Comparison of ENCODE assay signal across 21 mouse cellular contexts in genomic region chr4:148691185-148691584, GRCm38 (mm10). TPM values are rescaled to one million over a fixed set of nuclear protein-coding genes. Genes with fewer than 3 reads are reported as not detected.
"Had no signal": no experiment of that assay in that cellular context is flagged by ENCODE, and none has a peak within 500 bp of the region (broad histone marks: within the 10 kb centered on the region; RNA-seq: fewer than 3 reads in every experiment).

No protein-coding gene starts in this region.

- H3K4me1 ChIP-seq: neural tube, embryonic 15.5 days had no signal

- H3K27ac ChIP-seq: neural tube, embryonic 12.5 days; neural tube, embryonic 13.5 days; neural tube, embryonic 15.5 days; stomach, embryonic 15.5 days; stomach, postnatal 0 days had no signal

- H3K4me3 ChIP-seq: neural tube, embryonic 12.5 days; neural tube, embryonic 13.5 days; neural tube, embryonic 15.5 days; stomach, embryonic 15.5 days had no signal

- H3K9me3 ChIP-seq: neural tube, embryonic 13.5 days; neural tube, embryonic 15.5 days; stomach, embryonic 15.5 days had no signal

- H3K4me2 ChIP-seq: neural tube, embryonic 12.5 days; neural tube, embryonic 13.5 days; neural tube, embryonic 15.5 days; stomach, embryonic 15.5 days had no signal

- H3K36me3 ChIP-seq: neural tube, embryonic 12.5 days; neural tube, embryonic 13.5 days; neural tube, embryonic 15.5 days; stomach, embryonic 15.5 days had no signal

- H3K9ac ChIP-seq: neural tube, embryonic 12.5 days; neural tube, embryonic 13.5 days; neural tube, embryonic 15.5 days; stomach, embryonic 15.5 days had no signal

- H3K27me3 ChIP-seq: neural tube, embryonic 15.5 days; stomach, embryonic 15.5 days had no signal

- DNase-seq: retina, postnatal 1 day; right cerebral cortex, adult 18-20 months; right cerebral cortex, postnatal 14 days; right cerebral cortex, postnatal 25 days; right cerebral cortex, postnatal 4 days; spleen, adult 18-20 months; thymus, adult 18-20 months; thymus, adult 2 months; thymus, postnatal 14 days; thymus, postnatal 25 days; thymus, postnatal 36 days; thymus, postnatal 4 days had no signal

RNA-seq across cellular contexts. Expression of gene Gm572, which starts 48.1 kb away (rescaled TPM):
- polyA plus RNA-seq: neural tube, embryonic 11.5 days; neural tube, embryonic 12.5 days; neural tube, embryonic 13.5 days; neural tube, embryonic 14.5 days; neural tube, embryonic 15.5 days; stomach, embryonic 14.5 days; thymus, postnatal 0 days had no signal
